Mouse (Mus musculus) activated CD4-positive, CD25-positive, alpha-beta regulatory T cell, adult 9 weeks (primary cell): ENCODE data around the gene Klk4. TPM values are rescaled to one million over a fixed set of nuclear protein-coding genes. Genes with fewer than 3 reads are reported as not detected.

Source experiments
- polyA plus RNA-seq: library from polyadenylated mRNA; unstranded; fragments of 100-300 nt; shearing (Covaris generic); gene quantifications from one replicate; pipeline ENCODE4 v1.2.1, GENCODE M21; 2017

Gene Klk4
- not detected for polyA plus RNA-seq

GRCm38 (mm10) chr7:43880912-43881311 is at the start of gene Klk4:
Klk4 (plus strand) TSS chr7:43881160.

GRCm38 (mm10) chr7:43841701-43842100 is 39.3 kb upstream of the Klk4 start, which contains the start of gene Klk5:
Klk5 (plus strand) TSS chr7:43841971.

GRCm38 (mm10) chr7:43933440-43933839 is 52.5 kb downstream of the Klk4 start, which contains the start of gene Klk15:
Klk15 (plus strand) TSS chr7:43933740.

Other genes with a start within 250 kb of the Klk4 start
- gene Ceacam18, start 246.5 kb upstream of the Klk4 start, polyA plus RNA-seq = not detected
- 1.4 TPM for gene Siglece, start 221.0 kb upstream of the Klk4 start, polyA plus RNA-seq
- 3.6 TPM for gene Ctu1, start 209.1 kb upstream of the Klk4 start, polyA plus RNA-seq
- not detected for gene Klk14, start 190.7 kb upstream of the Klk4 start, polyA plus RNA-seq
- gene Klk13, start 168.6 kb upstream of the Klk4 start, polyA plus RNA-seq = not detected
- gene Klk12, start 112.3 kb upstream of the Klk4 start, polyA plus RNA-seq = not detected
- gene Klk11, start 106.6 kb upstream of the Klk4 start, polyA plus RNA-seq = 0.38 TPM
- gene Klk10, start 100.1 kb upstream of the Klk4 start, polyA plus RNA-seq = not detected
- 0.43 TPM for gene Klk9, start 89.3 kb upstream of the Klk4 start, polyA plus RNA-seq
- 144 TPM for gene Klk8, start 83.6 kb upstream of the Klk4 start, polyA plus RNA-seq
- 0.24 TPM for gene Klk7, start 69.9 kb upstream of the Klk4 start, polyA plus RNA-seq
- gene Klk6, start 56.7 kb upstream of the Klk4 start, polyA plus RNA-seq = not detected
- not detected for gene Klk5, start 39.2 kb upstream of the Klk4 start, polyA plus RNA-seq
- gene Klk15, start 52.6 kb downstream of the Klk4 start, polyA plus RNA-seq = not detected
- gene Klk1b8, start 69.5 kb downstream of the Klk4 start, polyA plus RNA-seq = not detected
- gene Klk1b1, start 85.6 kb downstream of the Klk4 start, polyA plus RNA-seq = not detected
- gene Klk1b9, start 94.9 kb downstream of the Klk4 start, polyA plus RNA-seq = 0.88 TPM
- gene Klk1b11, start 114.7 kb downstream of the Klk4 start, polyA plus RNA-seq = not detected
- not detected for gene Klk1b26, start 131.0 kb downstream of the Klk4 start, polyA plus RNA-seq
- 2.5 TPM for gene Klk1b27, start 171.1 kb downstream of the Klk4 start, polyA plus RNA-seq
- not detected for gene Klk1b21, start 221.2 kb downstream of the Klk4 start, polyA plus RNA-seq
- not detected for gene Klk1b22, start 231.5 kb downstream of the Klk4 start, polyA plus RNA-seq